Mouse (Mus musculus) cerebellum, adult 9-10 months (tissue): Measurements from ENCODE around the gene Nkpd1.

Experiments
- DNase-seq: peaks from one replicate; pipeline ENCODE4 v3.0.0; 2022

Nkpd1 gene

GRCm38 (mm10) chr7:19517652-19518365, at the start of gene Nkpd1:
Nkpd1 (plus strand) TSS chr7:19517838.
- no peak for DNase-seq

GRCm38 (mm10) chr7:19468279-19468678, 49.4 kb upstream of the Nkpd1 start:
- DNase-seq = no peak

- DNase-seq = no peak
Observed at GRCm38 (mm10) chr7:19469404-19469803, 48.2 kb upstream of the Nkpd1 start.

- no peak for DNase-seq
Observed at GRCm38 (mm10) chr7:19470308-19470707, 47.3 kb upstream of the Nkpd1 start.

- no peak for DNase-seq
Observed at GRCm38 (mm10) chr7:19472403-19472802, 45.2 kb upstream of the Nkpd1 start.

GRCm38 (mm10) chr7:19473875-19474443, 43.7 kb upstream of the Nkpd1 start:
- peak; percentile 68 for DNase-seq

GRCm38 (mm10) chr7:19477084-19477483, 40.6 kb upstream of the Nkpd1 start:
- no peak for DNase-seq

GRCm38 (mm10) chr7:19477624-19478384, 39.8 kb upstream of the Nkpd1 start:
- DNase-seq = no peak

GRCm38 (mm10) chr7:19483281-19483680, 34.4 kb upstream of the Nkpd1 start:
- DNase-seq = no peak

GRCm38 (mm10) chr7:19485488-19485887, 32.1 kb upstream of the Nkpd1 start:
- no peak for DNase-seq

- no peak for DNase-seq
Observed at GRCm38 (mm10) chr7:19486549-19486948, 31.1 kb upstream of the Nkpd1 start.

GRCm38 (mm10) chr7:19489525-19489924, 28.1 kb upstream of the Nkpd1 start:
- DNase-seq = no peak

- DNase-seq = no peak
Observed at GRCm38 (mm10) chr7:19491731-19492130, 25.9 kb upstream of the Nkpd1 start.

- DNase-seq = no peak
Observed at GRCm38 (mm10) chr7:19494751-19495474, 22.7 kb upstream of the Nkpd1 start.

GRCm38 (mm10) chr7:19495521-19496213, 22.0 kb upstream of the Nkpd1 start:
- no peak for DNase-seq

GRCm38 (mm10) chr7:19496214-19496555, 21.5 kb upstream of the Nkpd1 start:
- no peak for DNase-seq

GRCm38 (mm10) chr7:19498326-19498725, 19.3 kb upstream of the Nkpd1 start:
- no peak for DNase-seq

- no peak for DNase-seq
Observed at GRCm38 (mm10) chr7:19500420-19501363, 16.9 kb upstream of the Nkpd1 start.

- no peak for DNase-seq
Observed at GRCm38 (mm10) chr7:19501658-19502057, 16.0 kb upstream of the Nkpd1 start.

GRCm38 (mm10) chr7:19503481-19504068, 14.1 kb upstream of the Nkpd1 start:
- DNase-seq = peak; percentile 70

GRCm38 (mm10) chr7:19506326-19506725, 11.3 kb upstream of the Nkpd1 start:
- DNase-seq = no peak
